In the genomic region with DNA sequence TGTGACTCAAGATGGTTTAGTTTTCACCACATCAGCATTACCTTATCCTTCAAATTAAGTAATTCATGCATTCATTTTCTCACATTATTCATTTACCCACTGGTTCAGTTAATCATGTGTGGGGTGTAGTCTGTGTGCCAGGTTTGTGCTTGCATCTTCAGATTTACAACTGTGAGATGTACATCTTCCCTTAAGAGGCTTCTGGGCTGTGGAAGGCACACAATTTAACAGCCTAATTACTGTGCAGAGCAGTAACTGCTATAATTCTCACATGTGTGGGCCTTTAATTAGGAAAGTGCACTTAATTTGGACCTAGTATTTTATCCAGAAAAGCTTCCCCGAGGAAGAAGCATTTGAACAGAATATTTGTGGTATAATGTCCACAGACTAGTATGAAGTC, we compare ENCODE assay signal across 25 mouse cellular contexts.
DNase-seq lines count a peak whose midpoint lies in the region; ATAC-seq and TF ChIP-seq lines count a peak whose summit lies in the region.
"Had no signal": no experiment of that assay in that cellular context is flagged by ENCODE, and none has a peak within 500 bp of the region (broad histone marks: within the 10 kb centered on the region; RNA-seq: fewer than 3 reads in every experiment).

No protein-coding gene starts in this region.

- no peak overlapping the region for H3K9ac ChIP-seq in hindbrain, postnatal 0 days (replicated peaks; ENCODE audit: low read length)
- no peak overlapping the region for H3K9ac ChIP-seq in hindbrain, embryonic 12.5 days
- H3K9ac ChIP-seq in heart, embryonic 12.5 days = no peak overlapping the region
- H3K9ac ChIP-seq: embryonic facial prominence, embryonic 12.5 days; embryonic facial prominence, embryonic 15.5 days; forebrain, embryonic 15.5 days; heart, embryonic 15.5 days; hindbrain, embryonic 15.5 days had no signal

- no peak overlapping the region for H3K4me2 ChIP-seq in hindbrain, postnatal 0 days (ENCODE audit: low read depth, low read length)
- no peak overlapping the region for H3K4me2 ChIP-seq in hindbrain, embryonic 12.5 days (replicated peaks)
- H3K4me2 ChIP-seq in heart, embryonic 12.5 days = no peak overlapping the region
- H3K4me2 ChIP-seq: embryonic facial prominence, embryonic 12.5 days; embryonic facial prominence, embryonic 15.5 days; forebrain, embryonic 15.5 days; heart, embryonic 11.5 days; heart, embryonic 15.5 days; hindbrain, embryonic 15.5 days had no signal

- no peak for TF ChIP-seq POLR2A in brain, embryonic 14.5 days (IDR thresholded peaks at IDR 0.05; ENCODE audit: borderline replicate concordance, extremely low read depth, insufficient read depth, insufficient read length, poor library complexity, severe bottlenecking)

- DNase-seq in hindbrain, postnatal 0 days (ENCODE audit: low spot score) = peak; percentile 2
- DNase-seq in brain, adult 2 months (ENCODE audit: low read depth, low spot score) = peak; percentile 13
- DNase-seq in brain, embryonic 14.5 days (ENCODE audit: low read depth) = peak; percentile 40
- peak; percentile 2 for DNase-seq in telencephalon, adult 2 months (ENCODE audit: low read depth, low spot score)
- DNase-seq: adrenal gland, adult 2 months; adrenal gland, postnatal 14 days; cerebellum, adult 2 months; cerebellum, adult 9-11 months; cerebellum, postnatal 25 days; gastrocnemius, postnatal 14 days; heart, adult 11 months; heart, postnatal 10 days; heart, postnatal 36 days had no signal

- ATAC-seq in hindbrain, postnatal 0 days = no peak
- no peak for ATAC-seq in hindbrain, embryonic 12.5 days (ENCODE audit: low FRiP score)
- ATAC-seq in heart, embryonic 12.5 days (ENCODE audit: insufficient number of reproducible peaks, low FRiP score) = no peak
- ATAC-seq: CD4-positive, CD25-positive, alpha-beta regulatory T cell, adult 4 months; forebrain, embryonic 15.5 days; inflammation-experienced regulatory T-cells, adult 6 months; intestine, embryonic 16.5 days had no signal

- TF ChIP-seq CTCF in hindbrain, postnatal 0 days (IDR thresholded peaks at IDR 0.05; ENCODE audit: low read depth) = no peak
- TF ChIP-seq CTCF in brain, embryonic 14.5 days (IDR thresholded peaks at IDR 0.05; ENCODE audit: borderline replicate concordance, extremely low read depth, insufficient read depth, insufficient read length) = no peak

- H3K9me3 ChIP-seq in hindbrain, postnatal 0 days (ENCODE audit: low read length) = no peaks in the 10 kb centered on the region
- no peaks in the 10 kb centered on the region for H3K9me3 ChIP-seq in hindbrain, embryonic 12.5 days (replicated peaks)
- no peaks in the 10 kb centered on the region for H3K9me3 ChIP-seq in heart, embryonic 12.5 days (replicated peaks)
- H3K9me3 ChIP-seq: embryonic facial prominence, embryonic 12.5 days; embryonic facial prominence, embryonic 15.5 days; forebrain, embryonic 15.5 days; heart, embryonic 15.5 days; hindbrain, embryonic 10.5 days; hindbrain, embryonic 15.5 days had no signal

- no peak overlapping the region for H3K4me3 ChIP-seq in hindbrain, postnatal 0 days (ENCODE audit: low read length)
- H3K4me3 ChIP-seq in hindbrain, embryonic 12.5 days = no peak overlapping the region
- no peak overlapping the region for H3K4me3 ChIP-seq in heart, embryonic 12.5 days
- H3K4me3 ChIP-seq: embryonic facial prominence, embryonic 12.5 days; embryonic facial prominence, embryonic 15.5 days; forebrain, embryonic 15.5 days; heart, embryonic 15.5 days; hindbrain, embryonic 10.5 days; hindbrain, embryonic 15.5 days had no signal

- H3K36me3 ChIP-seq in hindbrain, postnatal 0 days (ENCODE audit: insufficient read depth, low read length) = no peaks in the 10 kb centered on the region
- H3K36me3 ChIP-seq in hindbrain, embryonic 12.5 days = no peaks in the 10 kb centered on the region
- H3K36me3 ChIP-seq in heart, embryonic 12.5 days = no peaks in the 10 kb centered on the region
- H3K36me3 ChIP-seq: embryonic facial prominence, embryonic 12.5 days; embryonic facial prominence, embryonic 15.5 days; forebrain, embryonic 15.5 days; heart, embryonic 15.5 days; hindbrain, embryonic 10.5 days; hindbrain, embryonic 15.5 days had no signal

- 61% methylated on average over 1 of the region's 1 CpGs for WGBS in hindbrain, postnatal 0 days
- 71% methylated on average over 1 of the region's 1 CpGs for WGBS in hindbrain, embryonic 12.5 days
- WGBS in heart, embryonic 12.5 days = 63% methylated on average over 1 of the region's 1 CpGs

- H3K27ac ChIP-seq in hindbrain, postnatal 0 days = no peak overlapping the region
- no peak overlapping the region for H3K27ac ChIP-seq in hindbrain, embryonic 12.5 days
- H3K27ac ChIP-seq in heart, embryonic 12.5 days (ENCODE audit: poor library complexity, severe bottlenecking) = no peak overlapping the region
- H3K27ac ChIP-seq: embryonic facial prominence, embryonic 12.5 days; embryonic facial prominence, embryonic 15.5 days; forebrain, embryonic 15.5 days; heart, embryonic 15.5 days; hindbrain, embryonic 10.5 days; hindbrain, embryonic 15.5 days had no signal

- H3K4me1 ChIP-seq in hindbrain, postnatal 0 days (ENCODE audit: insufficient read depth, low read length) = no peaks in the 10 kb centered on the region
- no peaks in the 10 kb centered on the region for H3K4me1 ChIP-seq in hindbrain, embryonic 12.5 days
- no peaks in the 10 kb centered on the region for H3K4me1 ChIP-seq in heart, embryonic 12.5 days (replicated peaks)
- H3K4me1 ChIP-seq: embryonic facial prominence, embryonic 12.5 days; embryonic facial prominence, embryonic 15.5 days; forebrain, embryonic 15.5 days; heart, embryonic 15.5 days; hindbrain, embryonic 10.5 days; hindbrain, embryonic 15.5 days had no signal

- H3K27me3 ChIP-seq in hindbrain, postnatal 0 days (ENCODE audit: insufficient read depth, low read length) = no peaks in the 10 kb centered on the region
- no peaks in the 10 kb centered on the region for H3K27me3 ChIP-seq in hindbrain, embryonic 12.5 days
- H3K27me3 ChIP-seq in heart, embryonic 12.5 days (replicated peaks) = no peaks in the 10 kb centered on the region
- H3K27me3 ChIP-seq: embryonic facial prominence, embryonic 12.5 days; embryonic facial prominence, embryonic 15.5 days; forebrain, embryonic 15.5 days; heart, embryonic 15.5 days; hindbrain, embryonic 15.5 days had no signal
